Mouse (Mus musculus) heart, adult 2 months (tissue): ENCODE data around the gene Runx3.

Experiments used
- CTCF ChIP-seq: fragments of 200-600 bp; IDR thresholded peaks from 2 replicates; pipeline ENCODE4 v1.8.1; 2022; ENCODE audit warnings: antibody characterized with exemption, mild to moderate bottlenecking, moderate library complexity
- POLR2A ChIP-seq: fragments of 200-500 bp; IDR thresholded peaks from 2 replicates; pipeline ENCODE4 v1.6.1; 2011; ENCODE audit warnings: mild to moderate bottlenecking, low read depth, low read length, control low read depth; ENCODE audit not compliant: insufficient read depth

DNA sequence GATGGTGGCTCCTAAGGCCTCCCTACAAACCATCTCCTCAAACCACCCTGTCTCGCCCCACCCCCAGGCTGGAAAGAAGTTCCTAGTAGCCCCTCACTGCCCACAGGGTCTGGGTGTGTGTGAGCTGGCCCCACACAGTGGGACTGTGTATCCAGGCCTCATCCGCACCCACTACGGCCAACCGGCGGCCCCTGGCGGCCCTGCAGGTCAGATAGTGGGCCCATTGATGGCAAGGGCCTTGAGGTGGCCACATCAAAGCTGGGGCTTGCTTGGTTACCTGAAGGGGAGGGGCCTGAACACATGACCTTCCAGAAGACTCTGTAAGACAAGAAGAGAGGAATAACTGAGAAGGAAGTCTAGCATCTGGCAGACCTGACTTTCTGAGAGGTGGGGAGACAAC, 4.3 kb downstream of the Runx3 start:
- TF ChIP-seq POLR2A = no peak
- no peak for TF ChIP-seq CTCF
